Mouse (Mus musculus) limb, embryonic 10.5 days (tissue): Measurements from ENCODE around the gene Tspo2. TPM values are rescaled to one million over a fixed set of nuclear protein-coding genes. Genes with fewer than 3 reads are reported as not detected.
A peak's percentile ranks its signal among the peaks of the same experiment; 100 is the strongest.

ENCODE experiments used
- DNase-seq: peaks from one replicate; pipeline ENCODE4 v3.0.0-alpha.2; 2017; ENCODE audit warnings: low spot score
- H3K27ac ChIP-seq: fragments of 300-500 bp; sonication (generic); 2 replicates; pipeline ENCODE4 v1.5.1; 2016; ENCODE audit warnings: mild to moderate bottlenecking
- H3K27me3 ChIP-seq: fragments of 300-500 bp; sonication (generic); 2 replicates; pipeline ENCODE4 v1.6.1; 2016; ENCODE audit warnings: low read depth, mild to moderate bottlenecking; ENCODE audit not compliant: poor library complexity, severe bottlenecking
- H3K36me3 ChIP-seq: fragments of 300-500 bp; sonication (generic); 2 replicates; pipeline ENCODE4 v1.6.1; 2016; ENCODE audit warnings: mild to moderate bottlenecking, moderate library complexity
- H3K4me1 ChIP-seq: fragments of 300-500 bp; sonication (generic); 2 replicates; pipeline ENCODE4 v1.6.1; 2016
- H3K4me3 ChIP-seq: fragments of 300-500 bp; sonication (generic); 2 replicates; pipeline ENCODE4 v1.5.1; 2016; ENCODE audit warnings: mild to moderate bottlenecking, moderate library complexity
- H3K9me3 ChIP-seq: fragments of 300-500 bp; sonication (generic); replicated peaks from 2 replicates; pipeline ENCODE4 v1.6.1; 2016; ENCODE audit warnings: mild to moderate bottlenecking
- WGBS: fragments of 180-500 bp; shearing (Covaris S2); methylation state at CpG from one replicate; pipeline ENCODE4 v1.1.7; 2016; 5-methylcytosine and 5-hydroxymethylcytosine counted together
- polyA plus RNA-seq: library from polyadenylated mRNA; unstranded; fragments of >200 nt; fragmentation: Nextera tagmentation; extraction: Ambion mirVana; gene quantifications from 2 replicates; pipeline ENCODE4 v1.2.1, GENCODE M21; 2016

Tspo2 gene
- polyA plus RNA-seq, 1 experiment from 2014 or later: not detected

GRCm38 (mm10) chr17:48425823-48426612 is 25.3 kb downstream of the Tspo2 start:
- no peak for DNase-seq
- WGBS: 57% methylated on average over 9 of the region's 9 CpGs
- no peak overlapping the region for H3K4me3 ChIP-seq
- no peaks in the 10 kb centered on the region for H3K36me3 ChIP-seq
- peaks cover 27% of the 10 kb centered on the region for H3K4me1 ChIP-seq
- 0 out of 2 replicates have a peak overlapping the region, but pooled peaks have one; percentile 30 for H3K27ac ChIP-seq
- H3K27me3 ChIP-seq: no peaks in the 10 kb centered on the region
- no peaks in the 10 kb centered on the region for H3K9me3 ChIP-seq

GRCm38 (mm10) chr17:48424237-48424636 is 27.1 kb downstream of the Tspo2 start:
- DNase-seq: no peak
- H3K4me1 ChIP-seq: peaks cover 27% of the 10 kb centered on the region
- no peaks in the 10 kb centered on the region for H3K27me3 ChIP-seq
- no peaks in the 10 kb centered on the region for H3K9me3 ChIP-seq
- peaks cover 4% of the 10 kb centered on the region; the same call in 1 of the 2 replicates for H3K36me3 ChIP-seq
- WGBS: 88% methylated on average over 9 of the region's 9 CpGs
- H3K4me3 ChIP-seq: no peak overlapping the region
- H3K27ac ChIP-seq: no peak overlapping the region

- Histone ChIP-seq H3K36me3 (peaks cover 48% of the 10 kb centered on the region), H3K27me3 (no peaks in the 10 kb centered on the region), H3K27ac (no peak overlapping the region), H3K4me3 (no peak overlapping the region), H3K9me3 (no peaks in the 10 kb centered on the region), H3K4me1 (no peaks in the 10 kb centered on the region)
- 57% methylated on average over 2 of the region's 2 CpGs for WGBS
- DNase-seq: no peak
These were observed 31.8 kb downstream of the Tspo2 start for GRCm38 (mm10) chr17:48419571-48419970.

- Histone ChIP-seq H3K27me3 (no peaks in the 10 kb centered on the region), H3K4me3 (no peak overlapping the region), H3K27ac (no peak overlapping the region), H3K4me1 (no peaks in the 10 kb centered on the region), H3K9me3 (no peaks in the 10 kb centered on the region), H3K36me3 (peaks cover 56% of the 10 kb centered on the region)
- WGBS: 92% methylated on average over 1 of the region's 1 CpGs
- no peak for DNase-seq
These were observed 32.5 kb downstream of the Tspo2 start for GRCm38 (mm10) chr17:48418781-48419180.

- Histone ChIP-seq H3K4me3 (no peak overlapping the region), H3K27me3 (no peaks in the 10 kb centered on the region), H3K27ac (no peak overlapping the region), H3K36me3 (peaks cover 62% of the 10 kb centered on the region), H3K4me1 (no peaks in the 10 kb centered on the region), H3K9me3 (no peaks in the 10 kb centered on the region)
- no peak for DNase-seq
- 86% methylated on average over 7 of the region's 7 CpGs for WGBS
These were observed 33.1 kb downstream of the Tspo2 start for GRCm38 (mm10) chr17:48418174-48418573.

- Histone ChIP-seq H3K27me3 (no peaks in the 10 kb centered on the region), H3K27ac (no peak overlapping the region)
- no peak for DNase-seq
These were observed 33.8 kb downstream of the Tspo2 start for GRCm38 (mm10) chr17:48417521-48417920.

GRCm38 (mm10) chr17:48416425-48417195 is 34.7 kb downstream of the Tspo2 start:
- Histone ChIP-seq H3K27ac (no peak overlapping the region), H3K4me3 (no peak overlapping the region), H3K9me3 (no peaks in the 10 kb centered on the region), H3K36me3 (peaks cover 75% of the 10 kb centered on the region), H3K4me1 (0 out of 2 replicates have a peak, but pooled peaks cover 4% of the 10 kb centered on the region), H3K27me3 (no peaks in the 10 kb centered on the region)
- DNase-seq: peak; percentile 63
- 93% methylated on average over 14 of the region's 14 CpGs for WGBS

More at GRCm38 (mm10) chr17:48417521-48417920, 33.8 kb downstream of the Tspo2 start:
- 93% methylated on average over 6 of the region's 6 CpGs for WGBS
- Histone ChIP-seq H3K36me3 (peaks cover 67% of the 10 kb centered on the region), H3K4me1 (no peaks in the 10 kb centered on the region), H3K4me3 (no peak overlapping the region), H3K9me3 (no peaks in the 10 kb centered on the region)

- Histone ChIP-seq H3K4me3 (no peak overlapping the region), H3K4me1 (peaks cover 7% of the 10 kb centered on the region; the same call in 1 of the 2 replicates), H3K27me3 (no peaks in the 10 kb centered on the region), H3K27ac (no peak overlapping the region), H3K36me3 (peaks cover 75% of the 10 kb centered on the region), H3K9me3 (no peaks in the 10 kb centered on the region)
- DNase-seq: no peak
- WGBS: 89% methylated on average over 7 of the region's 7 CpGs
These were observed 35.3 kb downstream of the Tspo2 start for GRCm38 (mm10) chr17:48416011-48416410.

GRCm38 (mm10) chr17:48411241-48411640 is 40.1 kb downstream of the Tspo2 start:
- H3K9me3 ChIP-seq: no peaks in the 10 kb centered on the region
- H3K4me3 ChIP-seq: peak overlapping the region; percentile 89
- peaks cover 49% of the 10 kb centered on the region for H3K36me3 ChIP-seq
- peak overlapping the region; percentile 99 for H3K27ac ChIP-seq
- WGBS: 71% methylated on average over 8 of the region's 8 CpGs
- peaks cover 22% of the 10 kb centered on the region for H3K4me1 ChIP-seq
- DNase-seq: no peak
- H3K27me3 ChIP-seq: no peaks in the 10 kb centered on the region

GRCm38 (mm10) chr17:48410299-48410785 is 41.0 kb downstream of the Tspo2 start:
- Histone ChIP-seq H3K4me1 (peaks cover 22% of the 10 kb centered on the region), H3K9me3 (no peaks in the 10 kb centered on the region), H3K36me3 (peaks cover 44% of the 10 kb centered on the region), H3K4me3 (peak overlapping the region; percentile 89), H3K27me3 (no peaks in the 10 kb centered on the region), H3K27ac (peak overlapping the region; percentile 99)
- WGBS: under 1% methylated on average over 13 of the region's 13 CpGs
- no peak for DNase-seq

GRCm38 (mm10) chr17:48409380-48410298 is 41.7 kb downstream of the Tspo2 start, which contains the start of the genes Nfya and Oard1:
Gene Nfya, minus strand, starts transcription at chr17:48409906.
Gene Oard1, plus strand, starts transcription at chr17:48410014.
- Histone ChIP-seq H3K36me3 (peaks cover 37% of the 10 kb centered on the region), H3K4me3 (peak within 1 kb of the TSS; percentile 89), H3K4me1 (peaks cover 22% of the 10 kb centered on the region), H3K9me3 (no peaks in the 10 kb centered on the region), H3K27ac (peak within 1 kb of the TSS; percentile 99), H3K27me3 (no peaks in the 10 kb centered on the region)
- under 1% methylated on average over 84 of the region's 84 CpGs for WGBS
- peak; percentile 99 for DNase-seq
